Mouse (Mus musculus): ENCODE measurements around the gene Zfp512b.

GRCm38 (mm10) chr2:181536410-181536809 is 56.2 kb downstream of the Zfp512b start:
- TF ChIP-seq EP300 (IDR thresholded peaks at IDR 0.05; ENCODE audit: low read depth) = peak; percentile 35; the same call in 1 of the 2 replicates
- TF ChIP-seq CTCF (IDR thresholded peaks at IDR 0.05; ENCODE audit: low read depth) = no peak

Data from liver, postnatal 0 days (tissue).